Mouse (Mus musculus) cerebellum, adult 8-10 months (tissue): ENCODE measurements around the gene Ces1d.
"Not testable (repeated sequence)": the region's sequence is repeated elsewhere in the genome, so short reads cannot be mapped to it uniquely, and the experiment has no call there.

ENCODE experiments used
- DNase-seq: peaks from one replicate; pipeline ENCODE4 v3.0.0; 2022

The Ces1d gene

DNA sequence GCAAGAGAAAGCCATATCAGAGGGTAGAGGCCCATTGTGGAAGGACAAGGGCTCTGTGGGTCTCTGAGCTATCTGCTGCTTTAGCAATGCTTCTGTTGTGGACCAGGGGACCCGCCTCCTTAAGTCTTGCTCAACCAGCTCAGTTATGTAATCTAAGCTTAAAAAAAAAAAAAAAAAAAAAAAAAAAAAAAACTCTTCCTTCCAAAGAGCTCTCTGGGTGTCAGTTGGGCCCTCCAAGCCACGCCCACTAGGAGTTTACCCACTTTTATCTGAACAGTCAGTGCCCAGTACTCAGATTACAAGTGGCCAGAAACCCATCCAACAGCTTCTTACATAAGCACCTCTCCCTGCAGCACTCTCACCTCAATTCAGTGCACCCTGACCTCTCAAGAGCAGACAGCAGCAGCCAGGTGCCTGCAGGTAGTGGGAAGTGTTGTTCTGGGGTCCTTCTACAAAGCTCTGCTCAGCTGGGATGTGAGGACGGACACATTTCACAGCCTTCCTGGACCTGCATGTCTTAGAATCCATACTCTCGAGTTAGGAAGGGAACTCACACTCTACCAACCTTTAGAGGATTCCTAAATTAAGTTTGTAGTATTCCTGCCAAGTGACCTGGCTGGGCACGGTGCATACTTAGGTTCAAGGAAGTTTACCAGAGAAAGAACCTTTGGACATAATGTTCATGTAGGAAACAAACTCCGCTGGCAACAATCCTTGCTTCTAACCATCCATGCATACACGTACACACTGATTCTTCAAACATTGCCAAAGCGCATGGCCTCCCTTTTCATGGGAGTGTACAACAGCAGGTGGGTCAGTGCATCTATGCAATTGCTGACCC is at the start of gene Ces1d:
Gene Ces1d (minus strand): TSS at position 154 of the 841 bp plus-strand sequence.
- no peak for DNase-seq

DNA sequence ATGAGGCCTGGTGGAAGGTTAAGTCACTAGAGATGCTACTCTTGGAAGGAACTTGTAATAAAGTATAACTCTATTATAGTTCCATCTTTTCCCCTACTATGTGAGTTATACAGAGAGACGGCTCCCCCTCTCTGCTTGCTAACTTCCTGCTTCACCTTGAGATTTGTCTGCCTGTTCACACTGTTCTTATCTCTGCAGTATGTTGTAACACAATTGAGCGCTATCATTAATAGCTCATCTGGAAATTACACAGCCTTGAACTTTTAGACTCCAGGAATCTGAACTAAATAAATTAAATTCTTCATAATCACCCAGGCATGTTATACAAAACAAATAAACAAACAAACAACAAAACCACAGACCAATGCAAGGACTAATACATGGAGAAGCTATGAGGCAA is 48.4 kb upstream of the Ces1d start:
- no peak for DNase-seq

DNA sequence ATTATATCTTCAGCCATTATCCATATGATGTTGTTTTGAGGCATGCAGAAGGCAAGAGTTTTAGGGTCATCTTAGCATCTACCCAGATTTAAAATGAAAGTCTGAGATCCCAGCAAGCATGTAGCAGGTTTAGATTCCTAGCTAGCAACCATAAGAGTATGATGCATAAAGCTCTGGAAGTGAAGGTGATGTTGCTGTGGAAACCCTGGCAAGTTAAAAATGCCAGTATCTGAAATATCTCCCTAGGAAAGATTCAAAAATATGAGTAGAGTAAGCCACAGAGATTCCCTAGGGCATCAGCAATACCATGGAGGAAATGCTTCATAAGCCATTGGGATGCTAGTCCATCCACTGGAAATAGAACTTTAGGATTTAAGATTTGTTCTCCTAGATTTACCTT is 42.2 kb upstream of the Ces1d start:
- no peak for DNase-seq

DNA sequence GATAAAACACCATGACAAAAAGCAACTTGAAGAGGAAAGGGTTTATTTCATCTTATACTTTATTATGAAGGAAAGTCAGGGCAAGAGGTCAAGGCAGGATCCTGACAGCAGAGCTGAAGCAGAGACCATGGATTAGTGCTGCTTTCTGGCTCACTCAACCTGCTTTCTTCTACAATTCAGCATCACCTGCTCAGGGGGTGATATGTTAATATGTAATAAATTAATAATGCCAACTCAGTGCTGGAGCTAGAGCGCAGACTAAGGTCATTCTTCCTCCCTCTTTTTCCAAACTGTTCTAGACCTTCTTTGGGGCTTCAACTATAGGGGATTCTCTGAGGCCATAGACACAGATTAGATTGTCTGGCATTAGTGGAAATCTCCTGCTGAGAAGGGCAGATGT is 38.0 kb upstream of the Ces1d start:
- no peak for DNase-seq

DNA sequence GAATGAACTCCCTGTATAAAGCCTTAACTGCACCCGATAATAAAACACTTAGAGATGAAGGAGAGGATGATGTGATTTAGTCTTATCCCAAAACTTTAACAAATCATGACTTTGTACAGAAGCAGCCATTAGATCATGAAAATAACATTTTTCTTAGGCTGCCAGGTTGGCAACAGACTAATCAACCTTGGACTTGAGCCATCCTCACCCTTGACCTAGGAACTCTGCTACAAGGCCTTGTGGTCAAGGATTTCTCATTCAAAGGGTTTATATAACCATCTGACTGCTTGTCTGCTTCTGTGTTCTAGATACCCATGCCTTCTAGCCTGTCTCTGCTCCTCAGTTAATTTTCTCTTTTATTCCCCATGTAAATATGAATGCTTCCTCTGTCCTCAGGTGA is 37.1 kb upstream of the Ces1d start:
- no peak for DNase-seq

DNA sequence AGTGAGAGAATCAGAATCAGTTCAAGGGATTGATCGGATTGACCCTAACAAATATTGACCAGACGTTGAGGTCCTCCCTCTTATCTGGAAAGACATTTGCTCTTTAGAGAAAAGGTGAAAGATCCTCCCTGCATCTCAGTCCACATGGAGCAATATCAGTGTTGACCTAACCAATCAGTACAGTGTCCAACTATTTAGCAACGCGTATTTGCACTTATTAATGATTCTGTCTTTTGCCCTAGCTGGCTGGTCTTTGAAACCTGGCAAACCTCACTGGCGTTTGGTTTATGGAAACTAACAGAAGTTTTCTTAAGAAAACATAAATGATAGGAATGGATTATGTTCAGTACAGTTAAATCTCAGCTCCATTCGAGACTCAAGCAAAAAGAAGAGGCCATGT is 36.4 kb upstream of the Ces1d start:
- no peak for DNase-seq

DNA sequence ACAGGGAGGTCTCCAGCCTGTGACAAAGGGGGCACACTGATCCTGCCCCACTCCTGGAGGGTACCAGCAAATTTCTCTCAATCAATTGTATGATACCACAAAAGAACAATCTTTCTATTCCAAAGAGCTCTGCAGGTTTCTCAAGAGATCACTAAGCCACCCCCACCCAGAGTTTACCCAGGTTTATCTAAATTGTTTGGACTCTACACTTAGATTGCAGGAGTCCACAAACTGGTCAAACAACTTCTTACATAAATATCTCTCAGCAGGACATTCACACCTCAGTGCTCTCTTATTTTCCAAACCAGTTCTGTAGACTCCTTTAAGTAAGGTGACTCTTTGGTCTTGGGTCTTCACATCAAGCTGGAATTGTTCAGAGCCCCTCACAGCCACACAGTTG is 31.8 kb upstream of the Ces1d start, which contains the start of gene Ces1e:
Gene Ces1e (minus strand): TSS at position 174 of the 400 bp plus-strand sequence.
- DNase-seq: no peak

DNA sequence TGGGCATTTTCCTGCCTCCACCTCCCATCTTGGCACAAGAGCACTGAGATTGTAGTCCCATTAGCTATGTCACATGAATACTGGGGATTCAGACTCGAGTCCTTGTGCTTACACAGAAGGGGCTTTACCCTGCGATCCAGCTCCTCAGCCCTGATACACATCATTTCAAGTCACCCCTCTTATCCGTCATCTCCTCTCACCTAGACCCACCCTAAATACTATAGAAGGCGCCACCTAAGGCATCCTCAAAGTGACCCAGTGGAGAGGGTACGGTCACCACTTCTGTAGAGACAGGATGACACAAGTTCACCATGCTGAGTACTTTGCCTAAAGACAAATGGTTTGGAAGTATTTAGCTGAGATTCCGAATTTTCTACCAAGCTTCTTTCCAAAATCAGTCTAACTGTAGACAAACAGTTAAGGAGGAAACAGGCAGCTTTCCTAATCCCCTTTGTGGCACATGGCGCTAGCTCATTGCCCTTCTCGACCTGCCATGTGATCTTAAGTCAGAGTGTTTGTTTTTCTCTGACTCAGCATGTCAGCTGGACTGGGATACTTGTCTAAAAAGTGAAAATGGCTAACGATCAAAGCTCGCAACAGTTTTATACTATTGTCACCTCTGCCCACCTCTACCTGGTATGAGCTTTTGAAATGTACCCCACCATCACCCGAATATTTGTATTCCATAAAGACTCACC is 31.2 kb upstream of the Ces1d start:
- DNase-seq: no peak

DNA sequence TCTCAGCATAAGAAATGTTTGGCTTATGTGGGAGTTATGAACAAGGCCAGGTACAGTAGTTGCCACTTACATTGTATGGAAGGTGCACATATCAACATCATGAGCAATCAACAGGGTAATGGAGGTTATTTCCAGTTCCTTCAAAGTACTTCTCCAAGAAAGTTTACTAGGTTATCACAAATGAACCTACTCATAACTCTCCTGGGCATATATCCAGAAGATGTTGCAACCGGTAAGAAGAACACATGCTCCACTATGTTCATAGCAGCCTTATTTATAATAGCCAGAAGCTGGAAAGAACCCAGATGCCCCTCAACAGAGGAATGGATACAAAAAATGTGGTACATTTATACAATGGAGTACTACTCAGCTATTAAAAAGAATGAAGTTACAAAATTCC is 28.8 kb upstream of the Ces1d start:
- not testable (repeated sequence) for DNase-seq

DNA sequence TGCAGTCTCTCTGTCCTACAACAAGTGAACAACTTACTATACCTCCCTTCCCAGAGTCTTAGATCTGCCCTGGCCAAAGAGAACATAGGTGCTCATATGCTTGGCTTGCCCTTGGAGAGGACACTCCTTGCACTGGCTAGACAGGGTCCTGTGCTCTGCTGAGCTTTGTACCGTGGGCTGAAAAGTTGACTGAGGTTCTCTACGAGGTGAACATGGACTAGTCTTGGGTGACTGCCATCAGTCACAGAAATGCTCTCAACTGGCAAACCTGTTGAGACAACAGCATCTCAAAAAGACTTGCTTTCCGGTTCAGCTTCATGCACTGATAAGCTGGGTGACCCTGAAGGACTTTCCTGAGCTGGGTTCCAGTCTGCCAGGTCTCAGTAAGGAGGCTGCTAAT is 24.3 kb upstream of the Ces1d start:
- no peak for DNase-seq

DNA sequence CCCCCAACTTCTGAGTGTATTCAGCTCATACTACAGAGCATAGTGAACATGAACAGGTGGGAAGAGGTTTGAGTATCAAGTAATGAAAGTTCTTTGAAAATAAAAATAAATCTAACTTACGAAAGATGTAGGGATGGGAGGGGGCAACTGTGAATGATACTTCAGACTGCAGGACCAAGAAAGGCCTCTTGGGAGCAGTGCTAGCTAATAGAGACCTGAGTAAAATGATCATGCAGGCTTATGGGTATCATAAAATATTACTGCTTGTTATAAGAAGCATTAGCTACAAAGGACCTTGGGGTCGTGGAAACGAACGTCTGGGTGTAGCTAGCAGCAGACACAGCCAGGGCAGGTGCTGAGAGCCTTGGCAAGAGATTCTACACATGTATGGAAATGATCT is 20.2 kb upstream of the Ces1d start:
- no peak for DNase-seq

DNA sequence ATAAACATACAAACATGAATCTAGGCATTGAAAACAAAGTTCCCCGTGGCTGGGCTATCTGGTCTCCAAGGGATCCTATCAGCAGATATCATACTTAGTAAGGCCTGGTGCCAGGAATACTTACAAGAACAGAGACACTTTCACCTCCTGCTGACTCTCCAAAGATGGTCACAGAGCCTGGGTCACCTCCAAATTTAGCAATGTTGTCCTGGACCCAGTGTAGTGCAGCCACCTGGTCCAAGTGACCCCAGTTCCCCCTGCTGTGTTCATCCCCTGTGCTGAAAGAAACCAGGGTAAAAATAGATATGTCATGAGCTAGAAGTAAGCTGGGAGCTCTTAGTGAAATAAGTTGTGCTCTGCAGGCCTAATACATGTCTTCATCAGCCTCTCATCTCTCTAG is 19.7 kb upstream of the Ces1d start:
- no peak for DNase-seq

DNA sequence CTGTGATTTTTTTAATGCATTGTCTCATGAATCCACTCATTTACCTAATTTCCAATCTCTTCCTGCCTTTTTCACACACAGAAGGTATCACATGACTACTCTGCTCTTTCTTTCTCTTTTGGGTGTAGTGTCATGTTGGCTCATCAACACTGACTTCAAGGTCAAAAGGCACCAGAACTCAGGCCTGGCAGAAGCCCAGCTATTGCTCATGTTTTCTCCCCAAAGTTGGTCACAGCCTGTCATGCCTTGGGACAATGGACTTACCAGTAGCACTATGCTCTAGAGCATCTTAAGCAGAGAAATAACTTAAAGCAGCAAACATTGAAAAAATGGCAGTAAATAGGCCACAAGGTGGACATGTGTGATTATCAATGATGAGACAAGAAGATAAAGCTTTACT is 13.5 kb upstream of the Ces1d start:
- DNase-seq: no peak

DNA sequence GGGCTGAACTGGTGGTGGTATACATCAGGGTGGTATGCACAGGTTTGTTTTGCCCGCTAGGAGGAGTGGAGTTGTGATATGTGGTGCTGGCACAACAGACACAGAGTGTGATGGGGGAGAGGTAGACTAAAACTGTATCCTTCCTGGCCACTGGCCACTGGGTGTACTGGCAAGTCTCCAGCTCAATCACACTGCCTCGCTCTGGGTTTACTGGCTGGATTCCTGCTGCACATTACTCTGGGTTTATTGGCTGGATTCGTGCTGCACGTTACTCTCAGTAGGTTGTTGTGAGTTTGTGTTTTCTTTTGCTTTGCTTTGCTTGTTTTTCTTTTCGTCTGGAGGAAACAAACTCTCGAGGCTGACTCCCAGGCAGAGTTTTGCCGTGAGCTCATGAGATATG is 1.5 kb upstream of the Ces1d start:
- DNase-seq: not testable (repeated sequence)

DNA sequence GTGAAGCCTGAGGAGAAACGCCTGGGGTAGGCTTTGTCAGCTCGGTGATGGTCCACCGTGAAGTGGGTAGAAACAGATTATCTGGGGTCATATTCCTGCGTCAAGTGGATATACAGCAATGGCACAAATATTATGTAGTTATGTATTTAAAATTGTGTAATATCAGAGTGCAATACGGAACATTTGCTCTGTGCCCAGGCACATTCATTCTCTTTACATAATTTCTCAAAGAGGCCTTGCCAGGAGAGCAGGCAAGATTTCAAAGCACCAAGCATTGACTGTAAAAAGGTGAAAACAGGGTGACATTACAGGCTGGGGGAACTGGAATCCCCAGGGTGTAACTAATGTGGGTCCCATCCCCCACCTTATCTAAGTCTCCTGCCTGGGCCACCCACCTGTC is 1.2 kb downstream of the Ces1d start:
- DNase-seq: no peak

DNA sequence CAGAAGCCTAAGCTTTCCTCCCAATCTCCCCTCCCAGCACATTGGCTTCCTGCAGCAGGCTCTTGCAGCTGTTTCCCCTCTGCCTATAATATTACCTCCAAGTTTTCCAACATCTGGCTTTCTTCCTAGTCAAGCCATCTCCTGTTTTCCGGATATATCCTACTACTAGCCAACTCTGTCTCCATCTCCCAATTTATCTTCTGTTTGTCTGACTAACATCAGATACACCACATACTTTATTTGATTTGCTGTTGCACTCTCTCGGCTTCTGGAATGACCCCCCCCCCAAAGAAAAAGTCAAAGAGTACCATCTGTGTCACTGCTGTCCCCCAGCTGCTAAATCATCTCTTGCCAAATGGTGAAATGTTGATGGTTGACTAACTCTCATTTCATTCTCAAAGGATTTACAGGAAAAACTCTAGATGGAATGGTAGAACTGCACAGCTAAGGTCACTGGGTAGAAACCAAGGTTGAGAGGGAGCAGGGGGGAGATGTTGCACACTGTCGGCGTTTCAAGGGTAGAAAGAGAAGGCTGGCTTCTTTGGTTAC is 17.0 kb downstream of the Ces1d start:
- DNase-seq: no peak

DNA sequence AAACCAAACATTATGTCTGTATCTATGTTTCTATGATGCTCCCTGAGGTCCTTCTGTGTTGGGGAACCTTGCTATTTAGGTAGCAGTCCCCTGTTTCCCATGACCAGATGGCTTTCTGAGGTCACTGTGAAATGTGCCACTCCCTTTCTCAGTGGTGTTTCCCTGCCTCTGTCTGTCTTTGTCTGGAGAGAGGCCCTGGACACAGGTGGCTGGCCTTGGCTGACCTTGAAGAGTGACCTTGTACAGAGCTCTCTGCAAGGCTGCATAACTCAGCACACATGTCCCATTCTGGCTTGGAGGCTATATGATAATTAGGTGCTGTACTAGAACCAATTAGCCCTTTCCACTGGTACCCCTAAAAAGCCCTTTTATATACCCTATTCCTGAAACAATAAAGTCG is 21.0 kb downstream of the Ces1d start:
- no peak for DNase-seq

DNA sequence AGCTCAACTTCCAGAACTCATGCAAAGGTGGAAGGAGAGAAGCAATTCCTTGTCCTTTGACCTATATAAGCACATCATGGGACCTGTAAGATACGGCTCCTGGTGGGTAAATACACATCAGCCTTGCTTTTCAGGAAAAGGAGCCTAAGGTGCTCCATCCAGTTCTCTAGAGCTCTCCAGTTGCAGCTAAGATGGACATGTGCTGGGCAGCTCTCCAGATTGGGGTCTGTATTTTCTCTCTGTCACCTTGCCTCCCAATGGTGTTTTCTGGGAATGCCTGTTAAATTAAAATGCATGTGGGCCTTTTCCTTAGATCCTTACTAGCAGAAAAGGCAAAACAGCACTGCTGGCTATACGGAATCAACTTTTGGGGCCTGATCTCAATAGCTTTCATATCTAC is 23.1 kb downstream of the Ces1d start:
- no peak for DNase-seq

DNA sequence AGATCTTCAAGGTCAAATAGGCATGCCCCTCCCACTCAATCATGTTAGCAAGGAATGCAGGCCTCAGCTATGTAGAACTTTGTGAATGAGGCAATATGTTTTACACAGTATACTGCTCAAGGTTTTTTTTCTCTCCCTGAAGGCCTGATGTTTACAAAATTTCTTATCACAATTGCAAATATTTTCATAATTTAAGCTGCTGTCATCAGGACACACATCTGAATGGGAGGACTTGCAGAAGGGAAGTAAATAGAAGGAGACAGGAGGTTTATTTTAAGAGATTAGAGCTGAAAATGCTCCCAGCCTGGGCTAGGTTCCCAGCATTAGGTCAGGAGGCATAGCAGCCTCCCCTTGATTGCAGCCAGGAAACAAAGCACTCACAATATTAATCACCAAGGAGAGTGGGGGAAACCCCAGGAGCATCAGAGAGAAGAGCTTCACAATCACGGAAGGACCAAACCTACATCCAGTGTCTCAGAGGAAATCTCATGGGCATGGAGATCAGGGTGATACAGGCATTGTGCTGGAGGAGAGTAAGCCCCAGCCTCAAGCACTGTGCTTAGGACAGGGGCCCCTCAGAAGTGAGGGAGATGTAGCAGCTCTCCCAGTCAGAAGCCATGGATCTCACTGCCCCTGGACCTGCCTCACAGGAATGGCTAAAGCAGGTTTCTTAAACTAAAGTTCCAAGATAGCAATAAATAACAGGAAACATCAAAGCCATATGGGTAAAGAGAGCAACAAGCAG is 25.6 kb downstream of the Ces1d start:
- no peak for DNase-seq

DNA sequence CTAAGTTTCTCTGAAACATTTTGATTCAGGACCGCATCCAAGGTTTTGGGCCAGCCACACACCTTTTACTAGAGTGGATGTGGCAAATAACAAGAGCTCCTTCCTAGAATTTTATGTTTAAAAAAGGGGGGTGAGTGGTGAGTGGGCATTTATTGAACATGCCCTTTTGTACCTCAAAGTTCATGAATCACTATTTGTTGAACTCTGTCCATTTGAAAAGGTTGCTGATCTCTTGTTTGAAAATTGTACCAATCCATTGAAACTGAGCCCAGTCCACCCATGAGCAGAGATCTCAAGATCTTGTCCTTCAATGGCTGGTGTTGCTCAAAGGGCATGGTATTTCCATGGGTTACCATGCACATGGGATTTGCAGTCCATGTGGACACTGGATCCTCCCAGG is 34.3 kb downstream of the Ces1d start:
- no peak for DNase-seq

DNA sequence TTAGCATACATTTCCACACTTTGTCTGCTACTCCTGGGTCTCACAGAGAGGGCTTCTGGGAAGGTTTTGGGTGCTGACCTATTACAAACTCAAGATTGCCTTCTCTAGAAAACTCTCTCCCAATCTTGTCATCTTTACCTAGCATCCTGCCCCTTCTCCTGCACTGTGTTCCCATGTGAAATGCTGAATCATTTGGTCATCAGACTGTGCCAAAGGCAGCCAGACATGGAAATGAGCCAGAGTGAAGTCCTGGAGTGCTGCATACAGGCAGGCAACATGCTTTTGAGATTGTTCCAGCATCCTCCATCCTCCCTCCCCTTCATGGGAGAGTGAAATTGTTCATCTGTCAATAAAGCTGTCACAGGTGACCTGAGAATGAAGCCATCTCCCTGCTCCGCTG is 46.2 kb downstream of the Ces1d start:
- DNase-seq: no peak

DNA sequence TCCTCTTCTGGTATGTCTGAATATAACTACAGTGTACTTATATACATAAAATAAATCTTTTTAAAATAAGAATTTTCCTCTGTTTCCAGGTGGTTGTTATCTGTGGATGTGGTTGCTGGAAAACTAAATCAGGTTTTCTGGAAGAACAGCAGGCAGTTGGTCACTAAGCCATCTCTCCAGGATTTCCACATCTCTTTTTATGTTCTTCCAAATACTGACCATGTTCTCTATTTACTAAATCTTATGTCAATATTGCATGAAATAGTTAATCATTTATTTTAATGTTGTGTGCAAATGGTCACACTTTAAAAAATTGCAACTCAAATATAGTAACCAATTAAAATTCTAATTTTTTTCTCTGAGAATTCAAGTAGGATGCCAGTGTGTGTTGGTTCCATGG is 50.3 kb downstream of the Ces1d start:
- no peak for DNase-seq

DNA sequence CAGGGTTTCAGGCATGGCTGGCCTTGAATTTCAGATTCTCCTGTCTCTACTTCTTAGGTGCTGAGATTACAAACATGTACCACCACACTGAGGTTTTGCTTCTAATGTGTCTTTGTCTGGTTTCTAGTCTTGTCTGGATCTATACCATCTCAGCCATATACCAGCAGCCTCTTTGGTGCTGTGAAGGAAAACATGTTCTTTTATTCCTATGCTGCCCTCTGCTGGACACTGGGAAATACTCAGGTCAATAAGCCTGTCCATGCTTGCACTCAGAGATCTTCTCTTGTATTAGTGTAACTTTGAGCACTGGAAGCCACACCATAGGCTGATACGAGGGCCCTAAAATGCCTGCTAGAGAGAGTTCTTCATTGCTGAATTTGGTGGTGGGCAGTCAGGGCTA is 56.9 kb downstream of the Ces1d start:
- peak; percentile 23 for DNase-seq

DNA sequence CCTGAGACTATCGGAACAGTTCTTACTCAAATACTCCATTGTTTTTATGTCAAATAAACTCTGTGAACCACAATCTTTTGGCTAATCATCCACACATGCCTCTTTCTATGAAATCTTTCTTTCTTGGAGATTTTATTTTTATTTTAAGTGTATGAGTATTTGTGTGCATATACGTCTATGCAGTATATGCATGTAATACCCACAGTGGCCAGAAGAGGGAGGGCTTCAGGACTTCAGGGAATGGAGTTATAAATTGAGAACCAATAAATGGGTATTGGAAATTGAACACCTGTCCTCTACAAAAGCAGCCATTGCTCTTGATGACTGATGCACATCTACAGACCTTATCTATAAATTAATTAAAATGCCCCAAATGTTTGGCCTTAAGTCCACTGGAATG is 65.4 kb downstream of the Ces1d start:
- DNase-seq: no peak
